Mouse (Mus musculus) adrenal gland, postnatal 10 days (tissue): ENCODE data around the gene Sik2. TPM values are rescaled to one million over a fixed set of nuclear protein-coding genes. Genes with fewer than 3 reads are reported as not detected.

Experiments used
- DNase-seq: peaks from one replicate; pipeline ENCODE4 v3.0.0; 2021; ENCODE audit warnings: mixed read lengths
- long read RNA-seq, 2 experiments: library from polyadenylated mRNA; stranded (forward); transcript quantifications; one replicate each; pipeline ENCODE4 v2.0.0; 2021
- total RNA-seq, 2 experiments: library from RNA; stranded (reverse); gene quantifications; 2 replicates each; pipeline ENCODE4 v1.2.3; 2021

The Sik2 gene
- 100 to 1,000 TPM; 132 to 136 TPM for total RNA-seq
- long read RNA-seq, experiment 1, partial matches to known transcripts = 2 of 9 reads
- long read RNA-seq, experiment 1, other reads (novel, unspliced or antisense) = 5 of 9 reads
- long read RNA-seq, experiment 2, full-length matches to known transcripts = 10 of 24 reads
- long read RNA-seq, experiment 2, partial matches to known transcripts = 7 of 24 reads
- long read RNA-seq, experiment 2, other reads (novel, unspliced or antisense) = 7 of 24 reads

DNA sequence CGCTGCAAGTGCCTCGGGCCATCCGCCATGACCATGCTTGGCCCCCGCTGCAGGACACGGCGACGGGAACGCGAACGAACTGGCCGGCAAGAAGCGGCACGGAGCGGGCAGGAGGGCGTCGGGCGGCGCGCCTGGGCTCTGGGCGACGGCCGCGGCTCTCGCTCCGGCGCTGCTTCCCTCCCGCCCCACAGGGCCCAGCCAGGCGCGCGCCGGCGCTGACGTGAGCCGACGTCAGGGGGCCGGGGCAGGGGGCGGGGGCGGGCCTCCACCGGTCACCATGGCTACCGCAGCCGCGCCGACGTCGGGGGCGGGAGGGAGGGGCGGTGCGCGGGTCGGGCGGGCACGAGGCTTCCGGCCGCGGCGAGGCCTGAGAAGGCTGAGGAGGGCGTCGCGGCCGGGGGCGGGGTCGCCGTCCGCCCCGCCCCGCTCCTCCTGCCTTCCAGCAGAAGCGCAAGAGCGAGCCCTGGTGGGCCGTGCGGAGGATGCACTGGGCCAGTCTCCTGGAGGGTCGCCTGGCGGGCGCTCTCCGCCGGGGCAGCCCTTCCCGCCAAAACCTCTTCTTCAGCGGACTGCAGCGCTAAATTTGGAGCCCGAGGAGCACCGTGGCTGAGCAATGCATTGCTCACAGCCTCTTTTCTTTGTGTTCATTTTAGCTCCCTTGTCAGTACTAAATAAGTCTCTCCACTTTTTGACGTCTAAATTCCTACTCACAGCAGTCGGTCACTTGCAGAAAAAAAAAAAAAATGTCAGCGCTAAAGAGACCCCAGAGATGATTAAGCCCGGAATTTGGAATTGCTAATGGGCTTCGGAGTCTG is at the start of gene Sik2:
Sik2 (minus strand) TSS at position 233 of the 815 bp plus-strand sequence.
- peak; percentile 98 for DNase-seq

DNA sequence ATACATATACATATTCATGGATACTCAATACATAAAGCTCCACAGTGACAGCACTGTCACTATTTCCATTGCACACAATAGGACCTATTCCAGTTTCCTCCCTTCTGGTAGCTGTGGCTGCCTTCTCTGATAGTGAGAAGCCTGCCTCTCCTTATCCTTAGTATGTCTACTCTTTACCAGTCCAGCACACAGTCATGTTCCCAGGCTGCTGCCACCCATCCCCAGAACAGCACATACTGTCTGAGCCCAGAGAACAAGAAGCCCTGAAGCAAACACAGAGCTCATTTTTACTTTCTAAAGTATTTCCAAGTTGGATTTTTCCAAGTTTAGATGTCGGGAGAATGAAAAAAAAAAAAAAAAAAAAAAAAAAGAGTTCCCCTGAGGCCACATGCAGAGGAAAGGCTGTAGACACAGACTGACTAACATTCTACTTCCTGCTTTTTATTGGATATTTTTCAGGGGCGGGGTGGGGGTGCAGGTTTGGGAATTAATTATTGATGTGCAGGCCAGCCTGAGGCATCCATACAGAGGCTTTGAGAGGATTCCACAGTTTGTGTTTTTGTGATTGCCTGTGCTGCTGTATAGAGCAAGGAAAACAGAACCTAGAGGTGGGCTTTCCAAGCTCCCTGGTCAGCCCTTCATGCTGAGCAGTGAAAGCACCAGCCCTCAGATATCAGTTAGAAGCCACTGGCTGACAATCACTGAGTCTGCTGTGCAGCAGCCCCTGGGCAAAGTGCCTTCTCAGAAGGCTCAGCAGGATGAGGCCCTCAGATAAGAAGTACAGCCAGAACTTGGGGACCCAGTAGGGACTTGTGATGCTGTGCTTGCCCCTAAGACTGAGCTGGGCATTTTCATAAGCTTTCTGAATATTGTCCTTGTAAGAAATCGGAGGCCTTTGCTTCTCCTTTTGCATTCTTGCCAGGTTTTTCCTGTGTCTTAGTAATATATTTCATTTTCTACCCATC is 47.8 kb upstream of the Sik2 start:
- no peak for DNase-seq

DNA sequence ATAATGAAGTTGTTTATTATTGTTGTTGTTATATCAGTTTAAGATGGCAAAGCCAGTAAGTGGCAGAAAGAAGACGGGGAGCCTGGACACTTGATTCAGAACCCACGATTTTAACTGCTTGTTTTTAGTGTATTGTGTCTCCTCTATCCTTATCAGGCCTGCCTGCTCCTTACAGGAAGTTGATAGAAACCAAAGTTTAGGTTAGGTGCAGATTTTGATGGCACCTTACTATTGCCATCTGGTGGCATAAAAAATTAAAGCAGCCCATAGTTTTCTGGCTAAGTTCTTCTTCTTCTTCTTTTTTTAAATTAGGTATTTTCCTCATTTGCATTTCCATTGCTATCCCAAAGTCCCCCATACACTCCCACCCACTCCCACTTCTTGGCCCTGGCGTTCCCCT is 43.3 kb upstream of the Sik2 start:
- no peak for DNase-seq

DNA sequence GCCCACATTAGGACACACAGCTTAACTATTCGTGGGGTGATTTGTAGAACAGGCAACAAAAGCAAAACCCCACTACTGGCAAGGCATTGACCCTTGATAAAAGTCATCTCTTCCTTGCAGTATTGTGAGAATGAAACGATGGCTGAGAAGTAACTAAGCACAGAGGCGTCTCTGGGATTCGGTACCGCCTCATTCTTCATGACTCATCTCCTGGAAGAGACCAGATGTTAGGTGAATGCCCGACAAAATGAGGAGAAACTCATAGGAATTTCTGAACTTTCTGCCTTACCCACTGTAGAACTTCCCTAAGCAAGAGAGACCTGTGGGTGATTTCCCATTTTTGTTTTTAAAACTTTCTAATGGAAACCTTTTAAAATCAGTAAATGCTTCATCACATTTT is 33.3 kb upstream of the Sik2 start:
- no peak for DNase-seq

DNA sequence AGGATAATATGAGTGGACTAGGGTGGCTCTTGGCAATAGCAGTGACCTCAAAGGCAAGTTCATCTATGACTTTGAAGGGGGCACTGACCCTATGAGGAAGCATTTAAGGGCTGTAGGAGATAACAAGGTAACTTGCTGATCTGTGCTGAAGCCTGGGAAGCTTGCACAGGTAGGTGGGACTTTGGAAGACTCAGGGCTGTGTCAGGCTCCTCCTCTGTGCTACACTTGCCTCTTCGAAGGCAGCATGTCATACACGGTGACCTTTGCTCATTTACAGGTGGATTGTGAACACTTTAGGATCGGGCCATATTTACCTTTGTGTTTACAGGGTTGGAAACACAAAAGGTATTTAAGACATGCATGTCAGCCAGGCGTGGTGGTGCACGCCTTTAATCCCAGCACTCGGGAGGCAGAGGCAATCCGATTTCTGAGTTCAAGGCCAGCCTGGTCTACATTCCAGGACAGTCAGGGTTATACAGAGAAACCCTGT is 32.7 kb upstream of the Sik2 start:
- DNase-seq = no peak

DNA sequence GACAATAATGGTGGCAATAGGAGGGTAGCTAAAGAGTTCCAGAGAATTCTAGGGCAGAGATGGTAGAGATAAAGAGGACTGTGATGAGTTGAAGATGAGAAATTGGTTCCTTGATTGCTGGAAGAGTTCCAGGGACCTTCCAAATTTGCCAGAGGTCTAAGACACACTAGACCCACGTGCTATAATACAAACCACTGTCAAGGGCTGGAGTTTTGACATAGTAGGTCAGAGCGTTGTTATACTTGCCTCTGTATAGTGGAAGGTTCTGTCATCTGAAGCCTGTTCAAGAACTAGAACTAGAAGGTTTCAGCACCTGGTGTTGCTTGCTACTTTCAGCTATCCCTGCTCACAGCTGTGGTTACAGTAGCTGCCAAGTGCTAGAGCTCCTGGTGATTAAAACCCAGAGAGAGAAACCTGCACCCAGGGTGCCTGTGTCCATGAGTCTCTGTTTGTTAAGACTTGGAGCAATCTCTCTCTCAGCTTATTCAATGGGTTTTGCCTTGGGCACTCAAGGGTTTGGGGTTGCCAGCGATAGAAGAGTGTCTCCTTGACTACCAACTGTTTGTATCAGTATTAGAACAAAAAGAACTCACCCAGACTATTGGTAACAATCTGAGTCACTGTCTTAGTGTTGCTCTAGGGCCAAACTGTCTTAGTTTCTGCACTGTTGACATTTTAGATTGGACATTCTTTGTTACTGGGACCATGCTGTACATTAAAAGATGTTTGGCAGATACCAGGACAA is 24.1 kb upstream of the Sik2 start:
- DNase-seq = no peak

DNA sequence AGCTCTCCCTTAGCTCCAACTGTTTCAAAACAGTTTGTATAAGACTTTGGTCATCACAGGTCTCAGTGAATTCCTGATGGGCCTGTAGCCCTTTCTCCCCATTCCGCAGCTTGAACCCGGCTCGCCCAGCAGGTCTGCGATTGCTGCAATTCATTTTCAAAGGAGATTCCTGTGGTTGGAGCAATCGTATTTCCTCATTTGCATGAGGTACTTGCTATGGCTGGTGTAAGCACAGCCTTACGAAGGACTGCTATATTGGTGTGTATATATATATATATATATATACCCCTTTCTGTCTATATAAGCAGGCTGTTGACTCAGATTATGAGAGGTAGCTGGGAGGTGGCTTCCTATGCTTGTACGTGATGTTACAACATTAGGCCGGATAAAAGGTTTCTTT is 23.4 kb upstream of the Sik2 start:
- DNase-seq = no peak

DNA sequence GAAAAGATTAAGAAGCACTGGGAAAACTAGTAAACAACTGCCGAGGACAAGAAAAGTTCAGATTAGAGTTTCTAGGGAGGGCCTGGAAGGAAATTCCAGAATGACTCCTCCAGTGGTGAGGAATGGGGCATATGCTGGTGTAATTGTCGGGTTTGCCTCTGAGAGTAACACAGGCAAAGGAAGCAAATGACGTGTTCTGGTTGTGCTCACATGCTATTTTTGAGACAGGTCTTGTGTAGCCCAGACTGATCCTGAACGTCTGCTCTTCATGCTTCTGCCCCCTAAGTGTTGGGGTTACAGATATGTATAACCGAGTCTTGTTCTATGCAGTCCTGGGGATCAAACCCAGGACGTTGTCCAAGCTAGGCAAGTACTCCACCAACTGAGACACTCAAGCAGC is 22.7 kb upstream of the Sik2 start:
- no peak for DNase-seq

DNA sequence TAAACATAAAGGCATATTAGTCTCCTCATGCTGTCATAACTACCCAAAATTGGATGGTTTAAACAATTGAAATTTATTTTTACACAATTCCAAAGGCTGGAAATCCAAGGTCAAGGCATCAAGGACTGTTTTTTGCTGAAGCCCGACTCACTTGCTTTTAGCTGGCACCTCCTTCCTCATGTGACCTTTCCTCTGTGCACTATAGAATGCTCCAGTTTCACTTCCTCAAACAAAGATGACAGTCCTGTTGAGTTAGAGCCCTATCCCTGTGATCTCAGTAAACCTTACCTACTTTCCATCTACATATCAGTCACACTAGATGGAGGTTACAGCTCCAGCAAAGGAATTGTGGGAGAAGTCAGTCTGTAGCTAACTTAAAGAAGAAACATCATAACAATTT is 21.3 kb upstream of the Sik2 start:
- DNase-seq = no peak

DNA sequence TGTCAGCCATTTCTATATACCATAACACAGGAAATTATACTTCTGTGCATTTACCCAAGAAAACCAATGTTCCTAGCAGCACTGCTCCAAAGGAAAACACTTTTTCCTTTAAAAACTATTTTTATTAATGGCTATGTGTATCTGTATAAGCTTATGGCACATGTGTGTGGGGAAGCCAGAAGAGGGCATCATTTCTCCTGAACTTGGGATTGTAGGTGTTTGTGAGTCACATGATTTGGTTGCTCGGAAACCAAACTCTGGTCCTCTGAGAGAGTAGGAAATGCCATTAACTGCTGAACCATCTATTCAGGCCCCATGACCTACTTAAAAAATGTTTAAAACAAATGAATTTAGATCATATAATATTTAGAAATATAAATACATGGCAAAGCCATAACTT is 18.1 kb upstream of the Sik2 start:
- DNase-seq = no peak

DNA sequence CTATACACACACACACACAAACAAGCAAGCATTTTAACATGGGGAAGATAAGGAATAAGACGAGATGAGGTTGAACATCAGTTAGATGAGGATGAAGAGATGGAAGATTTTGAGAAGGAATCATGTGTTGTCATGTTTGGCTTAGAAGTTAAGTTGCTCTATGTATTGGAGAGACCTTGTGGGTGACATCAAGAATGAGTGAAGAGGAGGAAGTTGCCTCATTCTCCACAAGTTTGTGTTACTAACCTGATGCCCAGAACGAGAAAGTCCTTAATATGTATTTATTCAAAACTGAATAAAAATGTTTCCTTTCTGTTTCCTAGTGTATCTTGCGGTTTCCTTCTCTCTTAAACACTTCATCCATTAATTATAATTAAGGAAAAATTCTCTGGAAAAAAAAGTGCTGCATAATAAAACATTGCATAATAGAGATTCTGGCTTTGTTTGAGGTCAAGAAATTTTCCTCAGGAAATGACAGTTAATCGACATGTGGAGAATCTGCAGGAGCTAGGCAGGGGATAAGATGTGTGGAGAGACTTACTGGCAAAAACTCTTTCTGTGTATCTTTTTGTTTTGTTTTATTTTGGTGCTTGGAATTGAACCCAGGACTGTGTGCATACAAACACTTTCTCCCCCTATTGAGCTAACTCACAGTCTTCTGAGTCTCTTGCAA is 12.4 kb upstream of the Sik2 start:
- no peak for DNase-seq

DNA sequence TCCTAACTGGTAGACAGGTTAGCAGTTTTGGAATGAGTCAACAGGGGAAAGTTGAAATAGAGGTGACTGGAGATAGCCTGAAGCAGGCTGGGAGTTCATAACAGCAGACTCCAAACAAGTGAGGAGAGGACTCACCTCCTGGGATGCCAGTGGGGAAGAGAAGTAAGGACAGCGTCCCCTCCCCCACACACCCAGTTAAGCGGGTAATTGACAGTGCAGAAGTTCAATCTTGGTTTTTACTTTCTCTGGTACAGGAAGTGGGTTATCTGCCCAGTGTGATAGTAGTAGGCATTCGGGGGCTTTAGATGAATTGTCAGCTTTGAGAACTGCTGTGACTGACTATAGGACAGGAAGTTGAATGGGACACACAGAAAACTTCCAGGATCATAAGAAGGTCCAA is 11.5 kb upstream of the Sik2 start:
- DNase-seq = no peak

DNA sequence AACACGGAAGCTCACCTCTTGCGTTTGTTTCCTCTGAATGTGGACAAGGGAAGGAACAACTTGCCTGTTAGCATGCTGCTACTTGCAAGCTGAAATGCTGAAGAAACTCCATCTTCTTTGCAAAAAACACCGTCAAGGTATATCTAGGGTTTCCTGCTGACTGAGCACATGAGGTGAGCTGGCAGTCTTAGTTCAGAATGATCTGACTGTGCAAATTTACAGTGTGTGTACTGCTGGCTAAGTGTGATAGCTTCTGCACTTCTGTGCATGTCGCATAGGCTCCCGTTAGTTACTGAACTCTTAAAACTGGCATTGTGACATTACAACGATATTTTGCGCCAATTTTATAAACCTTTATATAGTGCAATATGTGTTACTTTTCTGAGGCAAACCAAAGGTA is 10.8 kb upstream of the Sik2 start:
- no peak for DNase-seq

DNA sequence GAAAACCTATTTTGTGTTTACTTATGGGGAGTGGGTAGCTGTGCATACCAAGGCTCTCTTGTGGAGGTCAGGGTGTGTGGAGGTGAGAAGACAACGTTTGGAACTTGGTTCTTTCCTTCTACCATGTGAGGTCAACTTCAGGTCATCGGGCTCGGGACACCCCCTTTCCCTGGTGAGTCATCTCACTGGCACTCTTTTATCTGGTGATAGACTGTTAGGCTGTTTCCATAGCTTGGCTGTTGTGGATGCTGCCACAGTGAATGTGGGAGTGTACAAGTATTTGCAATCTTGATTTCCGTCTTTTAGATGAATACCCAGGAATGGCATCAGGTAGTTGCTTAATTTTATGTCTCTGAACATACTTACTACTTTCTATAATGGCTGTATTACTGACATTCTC is 6.9 kb upstream of the Sik2 start:
- DNase-seq = no peak

DNA sequence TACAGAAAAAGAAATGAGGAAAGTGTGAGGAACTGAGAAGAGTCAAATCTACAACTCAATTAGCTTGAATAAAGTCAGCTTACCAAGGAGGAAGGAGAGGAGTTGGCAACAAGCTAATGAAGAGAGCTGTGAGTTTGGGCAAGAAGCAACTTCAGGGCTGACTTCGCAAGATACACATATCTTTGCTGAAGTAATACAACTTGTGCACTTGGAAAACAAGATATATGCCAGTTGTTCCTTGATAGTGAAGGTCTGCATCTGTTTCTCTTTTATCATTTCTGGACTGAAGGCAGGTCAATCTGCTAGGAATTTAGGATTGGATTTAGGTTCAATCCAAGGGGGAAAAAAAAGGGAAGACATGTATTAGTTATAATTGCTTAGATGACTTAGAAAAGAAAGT is 4.8 kb upstream of the Sik2 start:
- no peak for DNase-seq

DNA sequence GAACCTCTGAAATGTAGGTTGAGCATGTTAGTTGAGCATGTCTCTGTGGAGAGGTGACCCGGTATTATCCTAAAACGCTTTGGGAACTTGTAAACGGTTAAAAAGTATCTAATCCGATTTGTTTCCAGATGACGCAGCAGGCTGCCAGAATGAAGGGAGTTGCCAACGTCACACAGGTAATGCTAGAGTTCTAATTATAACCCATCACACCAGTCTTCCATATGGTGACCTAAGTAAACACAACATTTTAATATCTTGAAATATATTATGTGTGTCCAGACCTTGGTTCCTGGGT is 730 bp upstream of the Sik2 start:
- no peak for DNase-seq

DNA sequence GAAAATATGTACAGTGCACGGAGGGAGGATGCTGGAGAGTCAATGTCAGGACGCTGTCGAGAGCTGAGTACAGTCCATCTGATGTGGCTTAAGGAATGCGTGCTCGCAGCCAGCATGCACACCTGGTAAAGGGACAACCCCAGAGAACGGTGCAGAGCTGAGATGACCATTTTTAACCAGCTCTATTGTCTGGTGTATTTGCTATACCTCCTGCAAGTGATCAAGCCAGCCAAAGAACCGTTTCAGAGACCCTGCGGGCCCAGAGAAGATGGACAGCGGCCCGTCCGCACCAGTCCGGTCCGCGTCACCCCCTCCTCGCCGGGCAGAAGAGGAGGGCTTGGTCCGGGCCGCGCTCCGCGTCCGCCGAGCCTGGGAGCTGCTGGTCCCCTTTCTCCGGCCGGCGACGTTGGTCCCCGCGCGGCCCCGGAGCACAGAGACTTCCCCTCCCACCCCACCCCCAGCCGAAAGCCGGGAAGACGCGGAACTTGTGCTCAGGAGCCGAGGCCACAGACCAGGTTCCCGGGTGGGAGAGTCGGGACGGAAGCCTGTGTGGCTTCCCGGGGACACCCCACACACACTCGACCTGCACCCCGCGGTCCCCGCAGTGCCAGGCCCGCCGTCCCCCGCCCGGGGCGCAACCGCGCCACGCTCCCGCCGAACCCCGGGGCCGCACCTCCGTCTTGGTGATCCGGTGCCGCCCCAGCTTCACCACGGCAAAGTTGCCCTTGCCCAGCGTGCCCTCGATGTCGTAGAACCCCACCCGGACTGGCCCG is 619 bp downstream of the Sik2 start:
- DNase-seq = peak; percentile 67

DNA sequence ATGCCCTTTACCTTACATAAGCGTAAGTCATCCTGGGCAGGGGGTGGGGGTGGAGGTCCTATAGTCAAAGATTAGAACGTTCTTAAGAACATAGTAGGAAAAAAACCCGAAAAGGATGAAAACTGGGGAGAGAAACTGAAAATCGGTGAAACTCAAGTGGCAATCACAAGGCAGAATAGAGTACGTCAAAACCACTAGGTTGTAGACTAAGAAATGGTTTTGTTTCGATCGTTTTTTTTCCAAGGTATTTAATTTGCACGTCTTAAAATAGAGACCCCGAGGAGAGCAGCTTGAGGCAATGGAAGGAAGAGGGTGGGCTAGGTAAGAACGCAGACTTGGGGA is 1.2 kb downstream of the Sik2 start:
- DNase-seq = no peak

DNA sequence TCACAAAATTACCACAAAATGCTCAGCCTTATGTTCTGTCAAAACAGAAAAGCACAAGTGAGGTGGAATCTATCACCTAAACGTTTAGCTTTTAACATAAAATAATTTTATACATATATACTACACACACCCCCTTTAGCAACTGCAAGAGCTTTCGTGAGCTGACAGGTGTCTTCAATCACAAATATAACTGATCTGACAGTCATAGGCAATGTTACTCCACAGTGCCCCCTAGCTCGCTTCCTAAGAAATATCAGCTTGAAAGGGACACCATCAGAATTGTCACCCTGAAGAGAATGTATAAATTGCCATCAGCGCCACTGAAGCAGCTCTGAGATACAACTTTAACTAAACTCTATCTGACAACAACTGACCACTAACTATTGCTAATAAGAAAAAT is 2.0 kb downstream of the Sik2 start:
- DNase-seq = peak; percentile 70

DNA sequence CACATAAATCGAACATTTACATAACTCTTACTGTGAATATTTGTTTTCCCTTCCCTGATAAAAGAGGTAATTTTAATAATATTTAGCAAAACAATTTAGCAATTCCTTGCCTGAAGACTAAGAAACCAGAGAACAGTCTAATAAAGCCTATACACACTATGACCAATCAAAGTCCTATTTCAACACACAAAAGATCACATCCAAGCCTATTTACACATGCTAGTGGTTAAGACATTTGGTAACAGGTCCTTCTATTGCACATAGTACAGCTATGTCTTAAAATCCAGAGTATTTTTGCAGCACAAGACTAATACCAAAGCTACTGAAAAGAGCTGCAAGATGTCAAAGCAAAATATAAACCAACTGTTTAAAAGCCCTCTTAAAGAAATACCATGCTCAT is 4.8 kb downstream of the Sik2 start:
- DNase-seq = no peak

DNA sequence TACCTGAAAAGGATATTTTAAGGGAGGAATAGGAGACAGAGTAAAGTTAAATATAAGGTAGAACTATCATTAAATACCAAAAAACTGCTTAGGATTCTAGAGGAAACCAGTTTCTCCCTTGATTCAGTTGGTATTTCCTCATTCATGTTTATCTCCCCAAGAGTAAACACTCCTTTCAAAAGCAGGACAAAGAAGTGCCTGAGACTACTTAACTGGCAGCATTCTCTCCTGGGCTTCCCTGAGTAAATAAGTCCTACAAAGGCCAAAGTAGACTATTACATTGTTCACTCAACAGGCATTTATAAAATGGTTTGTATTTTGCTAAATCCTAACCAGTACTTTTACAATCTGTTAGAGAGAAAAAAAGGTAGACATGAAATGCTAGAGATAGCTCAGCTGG is 22.2 kb downstream of the Sik2 start:
- DNase-seq = no peak
